Mouse (Mus musculus): ENCODE results near the gene Prkar1b. TPM values are rescaled to one million over a fixed set of nuclear protein-coding genes. Genes with fewer than 3 reads are reported as not detected.

Gene Prkar1b
- polyA plus RNA-seq, 1 experiment from 2014 or later = 179 TPM

DNA sequence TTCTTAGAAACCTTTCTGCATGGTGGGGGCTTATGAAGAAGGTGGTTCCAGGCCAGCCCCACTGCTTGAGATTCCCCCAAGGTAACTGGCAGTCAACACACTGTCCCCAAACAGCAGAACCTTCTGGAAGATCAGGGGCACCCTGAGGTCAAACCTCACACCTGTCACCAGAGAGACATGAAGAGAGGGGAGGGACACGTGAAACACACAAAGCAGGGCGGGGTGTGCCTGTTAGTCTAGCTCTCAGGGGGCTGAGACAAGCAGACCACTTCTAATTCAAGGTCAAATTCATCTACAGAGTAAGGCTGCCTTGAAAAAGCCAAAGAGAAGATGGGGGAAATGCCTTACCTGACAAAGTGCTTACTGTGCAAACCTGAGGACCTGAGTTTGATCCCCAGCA lies 114.6 kb downstream of the Prkar1b start:
- Histone ChIP-seq H3K9me3 (no peaks in the 10 kb centered on the region), H3K9ac (no peak overlapping the region), H3K27ac (no peak overlapping the region), H3K4me3 (no peak overlapping the region), H3K4me1 (replicated peaks) (peaks cover 28% of the 10 kb centered on the region), H3K36me3 (peaks cover 18% of the 10 kb centered on the region), H3K4me2 (no peak overlapping the region), H3K27me3 (no peaks in the 10 kb centered on the region)
- WGBS = 74% methylated on average over 2 of the region's 2 CpGs
- no peak for ATAC-seq (ENCODE audit: low FRiP score)

DNA sequence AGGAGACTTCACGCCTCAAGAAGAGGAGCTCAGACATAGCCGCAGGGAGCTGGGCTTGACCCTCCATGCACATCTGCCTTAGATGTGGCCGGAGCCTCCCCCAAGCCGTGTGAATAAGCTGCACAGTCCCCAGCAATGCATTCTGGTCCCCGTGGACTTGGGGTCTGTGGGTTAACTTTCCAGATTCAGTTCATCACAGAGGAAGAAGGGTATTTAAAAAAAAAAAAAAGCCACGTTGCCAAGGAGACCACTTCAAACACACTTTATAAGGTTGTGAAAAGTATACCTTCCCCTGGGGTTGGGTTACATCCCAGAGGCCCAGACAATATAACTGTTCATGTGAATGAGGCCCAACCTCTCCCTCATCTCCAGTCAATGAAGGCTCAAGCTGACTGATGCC lies 115.1 kb downstream of the Prkar1b start:
- H3K4me1 ChIP-seq (replicated peaks) = peaks cover 28% of the 10 kb centered on the region
- H3K27ac ChIP-seq = no peak overlapping the region
- ATAC-seq (ENCODE audit: low FRiP score) = no peak
- H3K4me2 ChIP-seq = no peak overlapping the region
- WGBS = 53% methylated on average over 6 of the region's 6 CpGs
- no peak overlapping the region for H3K4me3 ChIP-seq
- peaks cover 18% of the 10 kb centered on the region for H3K36me3 ChIP-seq
- H3K9ac ChIP-seq = no peak overlapping the region
- H3K9me3 ChIP-seq = no peaks in the 10 kb centered on the region
- no peaks in the 10 kb centered on the region for H3K27me3 ChIP-seq

DNA sequence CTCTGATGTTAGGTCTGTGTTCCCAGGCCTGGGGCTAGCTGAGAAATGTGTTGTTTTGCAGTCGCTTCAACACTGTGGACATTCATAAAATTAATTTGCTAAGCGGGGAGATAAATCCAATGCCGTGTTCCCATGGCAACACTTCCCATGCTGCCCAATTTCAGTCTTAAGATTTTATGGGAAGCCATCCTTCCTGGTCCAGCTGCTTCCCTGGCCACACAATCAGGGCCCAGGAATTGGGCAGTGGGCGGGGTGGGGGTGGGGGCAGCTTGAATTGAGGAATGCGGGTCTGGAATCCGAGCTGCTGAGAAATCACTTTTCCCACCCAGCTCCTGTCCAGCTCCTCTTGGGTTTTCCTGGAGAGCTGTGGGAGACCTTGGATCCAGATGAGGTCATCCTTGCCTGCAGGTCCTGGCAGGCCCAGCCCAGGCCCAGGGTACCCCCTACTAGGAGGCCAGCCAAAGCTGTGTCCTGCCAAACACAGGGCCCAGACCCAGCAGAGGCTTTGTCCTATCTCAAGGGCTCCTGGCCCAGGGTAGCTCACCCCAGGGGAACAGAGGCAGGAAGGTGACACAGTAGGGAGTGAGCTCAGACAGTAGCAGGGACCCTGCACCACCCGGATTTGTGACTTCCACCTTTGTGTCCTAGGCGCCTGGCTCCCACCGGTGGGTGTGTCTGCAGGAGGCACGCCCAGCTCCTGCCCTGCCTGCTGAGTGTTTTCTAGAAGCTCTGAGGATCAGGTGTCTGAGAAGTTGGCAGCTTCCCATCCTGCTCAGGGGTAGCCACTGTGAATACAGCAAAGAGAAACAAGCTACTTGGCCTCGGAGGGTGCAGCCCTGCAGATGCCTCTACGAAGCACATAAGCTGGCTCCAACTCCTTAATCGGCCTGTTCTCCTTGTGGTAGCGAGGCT lies 116.1 kb downstream of the Prkar1b start:
- Histone ChIP-seq H3K4me1 (replicated peaks) (peaks cover 28% of the 10 kb centered on the region), H3K27ac (peak overlapping the region; percentile 79), H3K9me3 (no peaks in the 10 kb centered on the region), H3K36me3 (peaks cover 18% of the 10 kb centered on the region), H3K27me3 (no peaks in the 10 kb centered on the region), H3K4me2 (no peak overlapping the region), H3K4me3 (no peak overlapping the region), H3K9ac (peak overlapping the region; percentile 55)
- peak; percentile 44 for ATAC-seq (ENCODE audit: low FRiP score)
- 41% methylated on average over 14 of the region's 14 CpGs for WGBS

DNA sequence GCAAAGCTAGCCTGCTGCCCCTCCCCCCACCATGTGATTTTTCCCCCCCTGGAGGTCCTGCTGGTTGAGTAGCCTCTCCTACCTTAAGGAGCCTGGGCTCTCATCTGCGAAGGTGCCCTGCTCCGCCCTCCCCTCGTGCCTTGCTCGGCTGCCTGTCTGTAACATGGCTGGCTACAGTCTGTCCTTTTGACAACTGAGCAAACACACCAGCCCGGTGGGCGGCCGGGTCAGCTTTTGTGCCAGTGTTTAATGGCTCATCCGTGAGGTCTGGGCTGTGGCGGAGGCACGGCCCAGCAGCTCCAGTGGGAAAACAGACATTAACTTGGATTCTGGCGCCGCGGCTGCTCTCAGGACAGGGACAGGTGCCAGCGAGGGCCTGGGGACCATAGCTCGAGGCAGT lies 122.2 kb downstream of the Prkar1b start:
- Histone ChIP-seq H3K36me3 (no peaks in the 10 kb centered on the region), H3K4me3 (no peak overlapping the region), H3K4me1 (replicated peaks) (peaks cover 13% of the 10 kb centered on the region), H3K4me2 (no peak overlapping the region), H3K9ac (peak overlapping the region; percentile 46; the same call in 1 of the 2 replicates), H3K9me3 (no peaks in the 10 kb centered on the region), H3K27ac (peak overlapping the region; percentile 55), H3K27me3 (no peaks in the 10 kb centered on the region)
- WGBS = 17% methylated on average over 13 of the region's 15 CpGs
- 0 out of 2 replicates have a peak, but pooled peaks have one; percentile 49 for ATAC-seq (ENCODE audit: low FRiP score)

DNA sequence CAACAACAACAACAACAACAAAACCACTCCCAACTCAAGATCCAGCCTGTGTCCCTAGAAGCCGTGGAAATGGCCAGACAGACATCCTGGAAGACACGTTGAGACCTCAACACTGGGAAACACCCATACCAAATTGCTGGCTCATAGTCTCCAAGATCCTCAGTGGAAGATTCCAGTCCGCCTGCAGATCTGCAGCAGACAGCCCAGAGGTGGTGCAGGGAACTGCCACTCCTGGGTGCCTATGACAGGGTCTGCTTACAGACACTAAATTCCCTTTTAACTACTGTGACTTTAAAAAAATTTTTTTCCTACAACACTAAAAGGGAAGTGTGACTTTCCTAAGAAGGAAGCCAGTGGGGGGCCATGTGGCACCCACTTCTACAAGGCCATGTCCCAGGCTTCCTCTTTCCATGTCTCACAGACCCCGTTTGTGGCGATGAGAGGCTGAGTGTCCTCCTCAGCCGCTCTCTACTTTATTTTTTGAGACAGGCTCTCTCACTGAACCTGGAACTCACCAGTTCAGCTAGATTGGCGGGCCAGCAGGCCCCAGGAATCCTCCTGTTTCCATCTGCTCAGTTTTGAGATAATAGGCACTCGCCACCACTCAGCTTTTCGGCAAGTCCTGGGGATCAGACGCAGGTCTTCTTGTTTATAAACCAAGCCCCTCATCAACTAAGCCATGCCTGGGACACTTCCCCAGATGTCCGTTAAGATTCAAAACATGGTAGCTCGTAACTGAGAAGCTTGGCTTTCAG lies 125.3 kb downstream of the Prkar1b start:
- H3K27me3 ChIP-seq = no peaks in the 10 kb centered on the region
- H3K9ac ChIP-seq = no peak overlapping the region
- H3K36me3 ChIP-seq = peaks cover 11% of the 10 kb centered on the region
- 80% methylated on average over 12 of the region's 12 CpGs for WGBS
- H3K4me1 ChIP-seq (replicated peaks) = peaks cover 12% of the 10 kb centered on the region
- no peaks in the 10 kb centered on the region for H3K9me3 ChIP-seq
- H3K27ac ChIP-seq = no peak overlapping the region
- ATAC-seq (ENCODE audit: low FRiP score) = no peak
- no peak overlapping the region for H3K4me3 ChIP-seq
- no peak overlapping the region for H3K4me2 ChIP-seq

DNA sequence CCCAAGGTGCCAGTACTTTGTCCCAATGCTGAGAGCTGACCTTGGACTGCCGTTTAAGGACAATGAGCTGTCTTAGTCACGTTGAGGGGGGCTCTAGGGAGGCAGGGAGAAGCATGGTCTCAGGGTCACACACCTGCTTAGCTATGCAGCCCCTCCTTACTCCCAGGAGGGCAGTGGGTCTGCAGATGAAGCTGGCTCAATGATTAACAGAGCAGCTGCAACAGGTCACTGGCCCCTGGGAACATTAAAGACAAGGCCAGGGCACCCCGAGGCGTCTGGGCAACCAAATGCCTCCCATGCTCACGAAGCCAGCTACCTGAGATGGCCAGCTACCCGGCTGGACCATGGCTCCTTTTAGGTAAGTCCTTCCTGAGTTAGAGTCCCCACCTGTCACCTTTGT lies 129.2 kb downstream of the Prkar1b start:
- ATAC-seq (ENCODE audit: low FRiP score) = no peak
- H3K9me3 ChIP-seq = no peaks in the 10 kb centered on the region
- no peak overlapping the region for H3K27ac ChIP-seq
- 70% methylated on average over 6 of the region's 6 CpGs for WGBS
- no peak overlapping the region for H3K4me2 ChIP-seq
- H3K4me1 ChIP-seq (replicated peaks) = no peaks in the 10 kb centered on the region
- peaks cover 42% of the 10 kb centered on the region for H3K36me3 ChIP-seq
- no peaks in the 10 kb centered on the region for H3K27me3 ChIP-seq
- H3K9ac ChIP-seq = no peak overlapping the region
- no peak overlapping the region for H3K4me3 ChIP-seq

DNA sequence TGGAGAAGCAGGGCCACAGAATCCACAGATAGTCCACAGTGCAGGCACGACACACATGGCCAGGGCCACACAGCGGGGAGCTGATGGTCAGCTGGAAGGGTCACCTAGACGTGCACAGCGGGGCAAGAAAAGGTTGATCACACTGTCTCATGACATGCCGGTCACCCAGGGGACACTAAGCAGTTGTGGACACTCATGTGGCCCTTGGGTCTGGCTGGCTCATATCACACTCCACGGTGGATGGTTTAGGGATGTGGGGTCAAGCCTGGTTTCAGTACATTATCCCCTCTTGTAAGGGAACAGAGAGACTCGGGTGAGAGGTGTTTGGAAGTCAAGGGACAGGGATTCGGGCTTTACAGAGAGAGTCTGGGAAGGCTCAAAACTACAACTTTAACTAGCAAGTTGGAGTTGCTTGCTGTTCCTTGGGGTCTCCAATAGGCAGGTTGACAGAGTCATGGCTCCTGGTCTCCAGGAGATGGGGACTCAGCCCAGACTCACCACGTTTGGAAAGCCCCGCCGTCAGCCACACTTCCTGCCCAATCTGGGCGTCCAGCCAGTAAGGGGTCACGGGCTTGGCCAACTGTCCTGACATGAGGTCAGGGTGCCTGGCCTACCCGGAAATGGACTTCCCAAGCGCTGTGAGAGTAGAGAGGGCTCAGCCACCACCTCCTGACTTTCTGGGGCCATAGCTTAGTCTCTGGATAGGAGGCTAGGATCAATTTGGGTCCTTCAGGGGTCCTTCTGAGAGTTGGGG lies 132.3 kb downstream of the Prkar1b start:
- peaks cover 42% of the 10 kb centered on the region for H3K36me3 ChIP-seq
- H3K4me3 ChIP-seq = no peak overlapping the region
- no peak for ATAC-seq (ENCODE audit: low FRiP score)
- no peaks in the 10 kb centered on the region for H3K9me3 ChIP-seq
- no peak overlapping the region for H3K9ac ChIP-seq
- H3K27me3 ChIP-seq = no peaks in the 10 kb centered on the region
- no peaks in the 10 kb centered on the region for H3K4me1 ChIP-seq (replicated peaks)
- H3K27ac ChIP-seq = no peak overlapping the region
- no peak overlapping the region for H3K4me2 ChIP-seq
- 78% methylated on average over 15 of the region's 15 CpGs for WGBS

DNA sequence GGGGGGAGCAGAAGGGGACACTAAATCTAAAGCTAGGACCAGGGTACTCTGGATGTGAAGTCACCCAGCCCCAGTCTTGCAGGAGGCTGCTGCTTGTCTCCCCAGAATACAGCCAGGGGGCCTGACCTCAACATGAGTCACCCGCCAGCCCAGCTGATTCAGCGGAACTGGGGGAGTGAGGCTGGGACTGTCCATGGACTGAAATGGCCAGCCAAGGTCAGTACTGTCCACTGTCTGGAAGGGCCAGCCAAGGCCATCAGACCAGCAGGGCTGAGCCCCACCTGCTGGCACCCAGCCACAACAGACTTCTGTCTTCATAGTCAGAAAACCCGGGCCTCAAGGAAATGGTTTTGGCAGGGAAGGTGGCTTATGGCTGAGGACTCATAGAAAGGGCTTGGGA lies 134.7 kb downstream of the Prkar1b start:
- WGBS = 68% methylated on average over 3 of the region's 3 CpGs
- no peak overlapping the region for H3K4me2 ChIP-seq
- no peaks in the 10 kb centered on the region for H3K27me3 ChIP-seq
- no peaks in the 10 kb centered on the region for H3K4me1 ChIP-seq (replicated peaks)
- H3K9me3 ChIP-seq = no peaks in the 10 kb centered on the region
- H3K4me3 ChIP-seq = no peak overlapping the region
- ATAC-seq (ENCODE audit: low FRiP score) = no peak
- H3K36me3 ChIP-seq = peaks cover 36% of the 10 kb centered on the region
- no peak overlapping the region for H3K9ac ChIP-seq
- no peak overlapping the region for H3K27ac ChIP-seq

DNA sequence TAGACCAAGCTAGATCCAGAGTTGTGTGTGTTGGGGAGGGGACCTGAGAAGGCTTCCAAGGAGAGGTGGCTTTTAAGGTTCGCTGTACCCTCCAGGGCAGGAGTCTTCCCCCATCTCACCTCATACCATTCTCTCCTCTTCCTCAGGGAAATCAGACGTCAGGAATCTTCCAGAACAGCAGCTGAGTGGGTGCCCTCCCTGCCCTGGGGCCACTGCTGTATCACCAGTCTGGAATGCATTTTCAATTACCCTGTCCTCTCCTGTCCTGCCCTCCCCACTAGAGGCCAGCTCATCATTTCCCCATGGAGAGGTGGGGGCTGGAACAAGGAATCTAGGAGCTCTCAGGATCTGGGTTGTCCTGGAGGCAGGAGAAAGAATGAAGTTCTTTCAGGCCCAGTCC lies 139.2 kb downstream of the Prkar1b start:
- Histone ChIP-seq H3K27me3 (peaks cover 17% of the 10 kb centered on the region; the same call in 1 of the 2 replicates), H3K36me3 (no peaks in the 10 kb centered on the region), H3K4me1 (replicated peaks) (no peaks in the 10 kb centered on the region), H3K9ac (no peak overlapping the region), H3K9me3 (no peaks in the 10 kb centered on the region), H3K4me2 (no peak overlapping the region), H3K4me3 (no peak overlapping the region), H3K27ac (no peak overlapping the region)
- WGBS = 59% methylated on average over 2 of the region's 2 CpGs
- no peak for ATAC-seq (ENCODE audit: low FRiP score)

DNA sequence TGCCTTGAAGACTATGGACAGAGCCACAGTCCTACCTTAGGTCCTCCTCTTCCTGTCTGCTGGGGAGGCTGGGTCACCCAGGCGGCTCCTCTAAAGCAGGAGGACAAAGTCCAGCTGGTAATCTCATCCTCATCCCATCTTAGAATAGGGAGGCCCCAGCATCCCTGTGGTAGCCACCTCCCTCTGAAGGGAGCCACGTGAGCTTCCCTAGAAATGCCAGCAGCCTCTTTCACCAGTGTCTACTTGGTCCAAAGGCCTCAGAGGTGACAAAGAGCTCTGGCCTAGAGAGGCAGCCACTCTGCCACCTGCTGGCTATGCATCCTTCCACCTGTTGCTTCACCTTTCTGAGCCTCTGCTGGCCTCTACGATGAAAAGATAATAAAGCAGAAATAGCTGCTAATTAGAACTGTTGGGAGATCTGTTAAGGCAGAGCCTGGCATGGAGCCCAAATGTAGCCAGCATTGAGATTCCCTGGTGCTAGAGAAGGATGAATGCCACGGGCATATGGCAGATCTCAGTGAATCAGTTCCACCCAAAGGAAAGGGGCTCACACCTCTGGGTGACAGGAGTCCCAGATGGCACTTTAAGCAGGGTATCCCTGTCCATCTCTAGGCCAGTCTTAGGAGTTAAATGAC lies 142.5 kb downstream of the Prkar1b start:
- Histone ChIP-seq H3K27ac (no peak overlapping the region), H3K4me3 (no peak overlapping the region), H3K9ac (no peak overlapping the region), H3K27me3 (peaks cover 17% of the 10 kb centered on the region; the same call in 1 of the 2 replicates), H3K9me3 (no peaks in the 10 kb centered on the region), H3K4me2 (no peak overlapping the region), H3K36me3 (no peaks in the 10 kb centered on the region), H3K4me1 (replicated peaks) (no peaks in the 10 kb centered on the region)
- 52% methylated on average over 4 of the region's 4 CpGs for WGBS
- ATAC-seq (ENCODE audit: low FRiP score) = no peak

DNA sequence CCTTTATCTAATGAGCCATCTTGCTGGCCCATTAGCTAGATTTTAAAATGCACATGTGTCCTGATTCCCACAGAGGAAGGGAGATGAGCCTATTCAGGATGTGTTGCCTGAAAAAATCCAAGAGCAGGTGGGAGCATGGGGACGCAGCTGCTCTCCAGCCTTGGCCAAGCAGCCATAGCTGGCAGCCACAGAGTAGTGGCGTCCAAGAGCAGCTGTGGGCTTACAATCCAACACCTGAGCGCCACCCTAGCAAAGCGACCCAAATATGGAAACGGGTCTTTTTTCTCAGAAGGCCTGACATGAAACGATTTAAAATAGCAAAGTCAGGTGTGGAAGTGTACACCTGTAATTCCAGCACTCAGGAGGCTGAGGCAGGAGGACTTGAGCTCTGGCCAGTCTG lies 145.2 kb downstream of the Prkar1b start:
- Histone ChIP-seq H3K4me3 (no peak overlapping the region), H3K9ac (no peak overlapping the region), H3K36me3 (no peaks in the 10 kb centered on the region), H3K27me3 (peaks cover 28% of the 10 kb centered on the region), H3K9me3 (peaks cover 4% of the 10 kb centered on the region; the same call in 1 of the 2 replicates), H3K27ac (no peak overlapping the region), H3K4me2 (no peak overlapping the region), H3K4me1 (replicated peaks) (no peaks in the 10 kb centered on the region)
- no peak for ATAC-seq (ENCODE audit: low FRiP score)
- WGBS = 79% methylated on average over 6 of the region's 6 CpGs

DNA sequence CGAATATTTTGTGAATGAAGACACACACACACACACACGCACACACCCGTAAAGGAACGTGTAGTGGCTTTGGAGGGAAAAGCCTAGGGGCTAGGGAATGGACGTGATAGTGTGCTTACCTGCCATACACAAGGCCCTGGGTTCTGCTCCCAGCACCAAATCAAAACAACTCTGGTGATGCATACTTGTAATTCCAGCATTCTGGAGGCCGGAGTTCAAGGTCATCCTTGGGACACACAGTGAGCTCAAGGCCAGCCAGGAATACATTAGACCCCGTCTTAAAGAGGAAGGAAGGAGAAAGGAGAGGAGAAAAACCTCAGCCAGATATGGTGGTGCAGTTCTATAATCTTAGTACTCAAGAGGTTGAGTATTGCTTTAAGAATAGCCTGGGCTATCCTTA lies 150.1 kb downstream of the Prkar1b start:
- no peak for ATAC-seq (ENCODE audit: low FRiP score)
- no peak overlapping the region for H3K4me3 ChIP-seq
- H3K4me2 ChIP-seq = no peak overlapping the region
- H3K36me3 ChIP-seq = no peaks in the 10 kb centered on the region
- no peak overlapping the region for H3K27ac ChIP-seq
- H3K4me1 ChIP-seq (replicated peaks) = peaks cover 39% of the 10 kb centered on the region
- peaks cover 4% of the 10 kb centered on the region; the same call in 1 of the 2 replicates for H3K9me3 ChIP-seq
- H3K9ac ChIP-seq = no peak overlapping the region
- WGBS = 85% methylated on average over 7 of the region's 7 CpGs
- peaks cover 54% of the 10 kb centered on the region for H3K27me3 ChIP-seq

All from hindbrain, embryonic 13.5 days (tissue).